Mouse (Mus musculus): ENCODE data around the gene Ugt1a6b. TPM values are rescaled to one million over a fixed set of nuclear protein-coding genes. Genes with fewer than 3 reads are reported as not detected.

Ugt1a6b gene
- polyA plus RNA-seq, 1 experiment = 0.29 TPM

- TF ChIP-seq CTCF (IDR thresholded peaks at IDR 0.05; ENCODE audit: extremely low read depth, insufficient read depth, insufficient read length, insufficient replicate concordance) (no peak), POLR2A (IDR thresholded peaks at IDR 0.05; ENCODE audit: low read depth, low read length) (no peak)
- Histone ChIP-seq H3K27ac (ENCODE audit: insufficient read depth, low read length) (no peak overlapping the region), H3K36me3 (ENCODE audit: control insufficient read depth, insufficient read depth, low read length) (no peaks in the 10 kb centered on the region), H3K4me3 (ENCODE audit: extremely low read depth, insufficient read depth, insufficient read length) (no peak overlapping the region), H3K4me1 (ENCODE audit: control insufficient read depth, insufficient read depth, insufficient read length) (no peaks in the 10 kb centered on the region), H3K27me3 (ENCODE audit: control insufficient read depth, insufficient read depth, low read length) (no peaks in the 10 kb centered on the region)
- WGBS = 72% methylated on average over 10 of the region's 10 CpGs
- DNase-seq (ENCODE audit: low read depth in 1 of 2, low spot score in 2 of 2) = peak in 1 of 2 experiments; percentile 2
Measured at GRCm38 (mm10) chr1:88215466-88216380, 112.7 kb downstream of the Ugt1a6b start.

GRCm38 (mm10) chr1:88216551-88216950 lies 113.5 kb downstream of the Ugt1a6b start:
- Histone ChIP-seq H3K27me3 (ENCODE audit: control insufficient read depth, insufficient read depth, low read length) (no peaks in the 10 kb centered on the region), H3K4me3 (ENCODE audit: extremely low read depth, insufficient read depth, insufficient read length) (no peak overlapping the region), H3K36me3 (ENCODE audit: control insufficient read depth, insufficient read depth, low read length) (no peaks in the 10 kb centered on the region), H3K4me1 (ENCODE audit: control insufficient read depth, insufficient read depth, insufficient read length) (no peaks in the 10 kb centered on the region), H3K27ac (ENCODE audit: insufficient read depth, low read length) (no peak overlapping the region)
- no peak for DNase-seq (ENCODE audit: low read depth in 1 of 2, low spot score in 2 of 2)
- 57% methylated on average over 2 of the region's 2 CpGs for WGBS
- no peak for TF ChIP-seq POLR2A (IDR thresholded peaks at IDR 0.05; ENCODE audit: low read depth, low read length)
- no peak for TF ChIP-seq CTCF (IDR thresholded peaks at IDR 0.05; ENCODE audit: extremely low read depth, insufficient read depth, insufficient read length, insufficient replicate concordance)

GRCm38 (mm10) chr1:88217144-88217543 lies 114.1 kb downstream of the Ugt1a6b start:
- no peaks in the 10 kb centered on the region for H3K36me3 ChIP-seq (ENCODE audit: control insufficient read depth, insufficient read depth, low read length)
- no peaks in the 10 kb centered on the region for H3K27me3 ChIP-seq (ENCODE audit: control insufficient read depth, insufficient read depth, low read length)
- no peak for DNase-seq (ENCODE audit: low read depth in 1 of 2, low spot score in 2 of 2)
- H3K27ac ChIP-seq (ENCODE audit: insufficient read depth, low read length) = no peak overlapping the region
- 62% methylated on average over 2 of the region's 2 CpGs for WGBS
- H3K4me1 ChIP-seq (ENCODE audit: control insufficient read depth, insufficient read depth, insufficient read length) = no peaks in the 10 kb centered on the region
- TF ChIP-seq CTCF (IDR thresholded peaks at IDR 0.05; ENCODE audit: extremely low read depth, insufficient read depth, insufficient read length, insufficient replicate concordance) (no peak), POLR2A (IDR thresholded peaks at IDR 0.05; ENCODE audit: low read depth, low read length) (no peak)
- no peak overlapping the region for H3K4me3 ChIP-seq (ENCODE audit: extremely low read depth, insufficient read depth, insufficient read length)

GRCm38 (mm10) chr1:88217576-88217975 lies 114.5 kb downstream of the Ugt1a6b start:
- Histone ChIP-seq H3K4me3 (ENCODE audit: extremely low read depth, insufficient read depth, insufficient read length) (no peak overlapping the region), H3K4me1 (ENCODE audit: control insufficient read depth, insufficient read depth, insufficient read length) (no peaks in the 10 kb centered on the region), H3K27me3 (ENCODE audit: control insufficient read depth, insufficient read depth, low read length) (no peaks in the 10 kb centered on the region), H3K36me3 (ENCODE audit: control insufficient read depth, insufficient read depth, low read length) (no peaks in the 10 kb centered on the region), H3K27ac (ENCODE audit: insufficient read depth, low read length) (no peak overlapping the region)
- peak in 1 of 2 experiments; percentile 3 for DNase-seq (ENCODE audit: low read depth in 1 of 2, low spot score in 2 of 2)
- 36% methylated on average over 3 of the region's 3 CpGs for WGBS
- no peak for TF ChIP-seq CTCF (IDR thresholded peaks at IDR 0.05; ENCODE audit: extremely low read depth, insufficient read depth, insufficient read length, insufficient replicate concordance)
- TF ChIP-seq POLR2A (IDR thresholded peaks at IDR 0.05; ENCODE audit: low read depth, low read length) = no peak

- no peaks in the 10 kb centered on the region for H3K36me3 ChIP-seq (ENCODE audit: control insufficient read depth, insufficient read depth, low read length)
- no peak for DNase-seq (ENCODE audit: low read depth in 1 of 2, low spot score in 2 of 2)
Measured at GRCm38 (mm10) chr1:88218051-88218450, 115.0 kb downstream of the Ugt1a6b start.

GRCm38 (mm10) chr1:88218591-88218990 lies 115.5 kb downstream of the Ugt1a6b start:
- H3K27me3 ChIP-seq (ENCODE audit: control insufficient read depth, insufficient read depth, low read length) = no peaks in the 10 kb centered on the region
- H3K27ac ChIP-seq (ENCODE audit: insufficient read depth, low read length) = no peak overlapping the region
- no peak for DNase-seq (ENCODE audit: low read depth in 1 of 2, low spot score in 2 of 2)
- no peaks in the 10 kb centered on the region for H3K36me3 ChIP-seq (ENCODE audit: control insufficient read depth, insufficient read depth, low read length)
- TF ChIP-seq POLR2A (IDR thresholded peaks at IDR 0.05; ENCODE audit: low read depth, low read length) (no peak), CTCF (IDR thresholded peaks at IDR 0.05; ENCODE audit: extremely low read depth, insufficient read depth, insufficient read length, insufficient replicate concordance) (no peak)
- H3K4me3 ChIP-seq (ENCODE audit: extremely low read depth, insufficient read depth, insufficient read length) = no peak overlapping the region
- 53% methylated on average over 4 of the region's 4 CpGs for WGBS
- H3K4me1 ChIP-seq (ENCODE audit: control insufficient read depth, insufficient read depth, insufficient read length) = no peaks in the 10 kb centered on the region

More at GRCm38 (mm10) chr1:88218051-88218450, 115.0 kb downstream of the Ugt1a6b start:
- Histone ChIP-seq H3K4me3 (ENCODE audit: extremely low read depth, insufficient read depth, insufficient read length) (no peak overlapping the region), H3K27ac (ENCODE audit: insufficient read depth, low read length) (no peak overlapping the region), H3K4me1 (ENCODE audit: control insufficient read depth, insufficient read depth, insufficient read length) (no peaks in the 10 kb centered on the region), H3K27me3 (ENCODE audit: control insufficient read depth, insufficient read depth, low read length) (no peaks in the 10 kb centered on the region)
- 74% methylated on average over 9 of the region's 9 CpGs for WGBS
- TF ChIP-seq CTCF (IDR thresholded peaks at IDR 0.05; ENCODE audit: extremely low read depth, insufficient read depth, insufficient read length, insufficient replicate concordance) = no peak
- TF ChIP-seq POLR2A (IDR thresholded peaks at IDR 0.05; ENCODE audit: low read depth, low read length) = no peak

GRCm38 (mm10) chr1:88219054-88219453 lies 116.0 kb downstream of the Ugt1a6b start:
- H3K27me3 ChIP-seq (ENCODE audit: control insufficient read depth, insufficient read depth, low read length) = no peaks in the 10 kb centered on the region
- no peak overlapping the region for H3K27ac ChIP-seq (ENCODE audit: insufficient read depth, low read length)
- DNase-seq (ENCODE audit: low read depth in 1 of 2, low spot score in 2 of 2) = no peak
- no peaks in the 10 kb centered on the region for H3K4me1 ChIP-seq (ENCODE audit: control insufficient read depth, insufficient read depth, insufficient read length)
- TF ChIP-seq CTCF (IDR thresholded peaks at IDR 0.05; ENCODE audit: extremely low read depth, insufficient read depth, insufficient read length, insufficient replicate concordance) = no peak
- TF ChIP-seq POLR2A (IDR thresholded peaks at IDR 0.05; ENCODE audit: low read depth, low read length) = no peak
- 16% methylated on average over 1 of the region's 1 CpGs for WGBS
- no peak overlapping the region for H3K4me3 ChIP-seq (ENCODE audit: extremely low read depth, insufficient read depth, insufficient read length)
- H3K36me3 ChIP-seq (ENCODE audit: control insufficient read depth, insufficient read depth, low read length) = no peaks in the 10 kb centered on the region

Measured in spleen, adult 2 months (tissue).